Mouse (Mus musculus) stomach, postnatal 0 days (tissue): ENCODE measurements at regions not wholly inside any gene's neighbourhood (a gene's known extent, or its start where the extent isn't known, plus 50 kb on each side); places are given as distances from the start of the nearest gene placed in this dataset.

Source experiments
- CTCF ChIP-seq: IDR thresholded peaks from 2 replicates; pipeline ENCODE4 v1.5.1; 2016; ENCODE audit warnings: antibody characterized with exemption, low read depth, mild to moderate bottlenecking, moderate library complexity
- EP300 ChIP-seq: optimal IDR thresholded peaks from 2 replicates; pipeline ENCODE3; 2016; ENCODE audit warnings: antibody characterized with exemption

GRCm38 (mm10) chr8:31746855-31747254 is 1681.7 kb upstream of the 5930422O12Rik start:
- TF ChIP-seq EP300 (no peak), CTCF (no peak)
